Mouse (Mus musculus) layer of hippocampus, postnatal 10 days (tissue): ENCODE data around the gene Gm6890. TPM values are rescaled to one million over a fixed set of nuclear protein-coding genes. Genes with fewer than 3 reads are reported as not detected.
"Not testable (repeated sequence)": the region's sequence is repeated elsewhere in the genome, so short reads cannot be mapped to it uniquely, and the experiment has no call there.

Experiments
- DNase-seq, 2 experiments: peaks; one replicate each; pipeline ENCODE4 v3.0.0; 2021; ENCODE audit warnings: low spot score in 2 of 2
- long read RNA-seq: library from polyadenylated mRNA; stranded (forward); transcript quantifications from one replicate; pipeline ENCODE4 v2.0.0, GENCODE M21; 2023
- total RNA-seq, 2 experiments: library from RNA; stranded (reverse); gene quantifications; 2 replicates each; pipeline ENCODE4 v1.2.3; 2021

Gm6890 gene
- total RNA-seq, result not detected
- long read RNA-seq, result 0 reads

DNA sequence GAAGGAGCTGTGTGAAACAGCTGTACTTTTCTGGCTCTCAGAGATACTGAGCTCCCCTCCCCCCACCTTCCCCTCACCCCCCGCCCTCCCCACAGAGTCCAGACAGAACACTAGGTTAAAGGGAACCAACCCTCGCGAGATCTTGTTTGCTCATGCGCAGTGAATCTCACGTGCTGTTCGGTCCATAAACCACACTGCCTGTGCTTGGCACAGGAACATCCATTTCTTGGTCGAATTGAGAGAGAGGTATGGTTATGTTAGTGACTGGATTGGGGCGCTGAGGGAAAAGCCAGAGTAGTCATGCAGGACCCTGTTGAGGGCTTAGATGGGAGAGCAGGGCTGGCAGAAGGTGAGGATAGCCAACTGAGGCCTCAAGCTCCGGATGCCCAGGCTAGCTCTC, at the start of gene Gm6890:
Gene Gm6890, plus strand, starts transcription at position 301 of the 400 bp plus-strand sequence.
- DNase-seq, result not testable (repeated sequence)

- not testable (repeated sequence) for DNase-seq
These were observed 14.5 kb upstream of the Gm6890 start for GRCm38 (mm10) chrX:74726195-74726594.

GRCm38 (mm10) chrX:74770715-74771114, 30.0 kb downstream of the Gm6890 start:
- DNase-seq, result not testable (repeated sequence)

Other genes starting within 250 kb of the Gm6890 start
- gene Olfr1326-ps1, start 166.0 kb upstream of the Gm6890 start, total RNA-seq, result not detected
- gene Olfr1325, start 148.2 kb upstream of the Gm6890 start, total RNA-seq, result not detected
- gene Gm5640, start 95.3 kb upstream of the Gm6890 start, total RNA-seq, result 1 to 10 TPM; 1.0 to 1.2 TPM
- under 1 TPM in 1 of 2 experiments, not detected in 1; 0.25 TPM for gene Gm5936, start 96.3 kb downstream of the Gm6890 start, total RNA-seq